Mouse (Mus musculus) kidney, adult 9 months (tissue): ENCODE results near the gene Selenoi.

Source experiments
- DNase-seq: peaks from one replicate; pipeline ENCODE4 v3.0.0; 2022

The Selenoi gene

GRCm38 (mm10) chr5:30238533-30238932 lies 6.2 kb downstream of the Selenoi start:
- no peak for DNase-seq

DNA sequence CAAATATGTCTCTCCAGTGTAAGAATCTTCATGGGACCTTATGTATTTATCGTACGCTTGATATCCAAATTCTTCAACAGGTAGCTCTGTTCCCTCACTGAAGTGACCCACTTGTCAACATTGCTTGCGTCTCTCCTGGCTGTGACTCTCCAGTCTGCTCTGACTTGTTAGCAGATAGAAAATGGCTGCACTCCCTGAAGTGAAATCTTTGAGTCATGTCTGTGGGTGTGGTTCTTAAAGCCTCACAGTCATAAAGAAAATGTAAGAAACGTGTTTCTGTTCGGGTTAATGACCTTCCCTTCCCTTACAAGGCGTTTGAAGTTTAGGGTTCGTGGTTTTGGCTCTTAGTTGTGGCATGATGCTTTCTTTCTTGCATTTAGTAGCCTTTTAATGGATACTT lies 8.2 kb downstream of the Selenoi start:
- DNase-seq, result no peak

- DNase-seq, result no peak
These were observed 10.0 kb downstream of the Selenoi start for GRCm38 (mm10) chr5:30242410-30242809.

DNA sequence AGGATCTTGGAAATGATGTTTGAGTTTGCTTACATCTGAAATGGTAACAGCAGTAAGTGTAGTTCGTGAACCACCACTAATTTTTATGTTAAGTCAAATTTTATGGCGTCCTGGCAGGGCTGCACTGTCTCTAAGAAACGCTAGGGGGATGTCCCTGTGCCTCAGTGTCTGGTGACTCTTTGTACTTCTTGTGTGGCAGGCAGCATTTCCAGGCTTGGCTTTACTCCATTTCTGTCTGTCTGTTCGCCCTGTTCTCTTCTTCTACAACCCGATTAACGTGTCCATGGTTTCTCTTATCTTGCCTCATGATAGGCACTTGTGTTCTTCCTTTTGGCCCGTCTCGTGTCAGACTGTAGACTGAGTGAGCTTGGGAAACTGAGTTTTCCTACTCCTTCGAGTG lies 11.4 kb downstream of the Selenoi start:
- no peak for DNase-seq

GRCm38 (mm10) chr5:30245861-30246416 lies 13.6 kb downstream of the Selenoi start:
- DNase-seq, result no peak

DNA sequence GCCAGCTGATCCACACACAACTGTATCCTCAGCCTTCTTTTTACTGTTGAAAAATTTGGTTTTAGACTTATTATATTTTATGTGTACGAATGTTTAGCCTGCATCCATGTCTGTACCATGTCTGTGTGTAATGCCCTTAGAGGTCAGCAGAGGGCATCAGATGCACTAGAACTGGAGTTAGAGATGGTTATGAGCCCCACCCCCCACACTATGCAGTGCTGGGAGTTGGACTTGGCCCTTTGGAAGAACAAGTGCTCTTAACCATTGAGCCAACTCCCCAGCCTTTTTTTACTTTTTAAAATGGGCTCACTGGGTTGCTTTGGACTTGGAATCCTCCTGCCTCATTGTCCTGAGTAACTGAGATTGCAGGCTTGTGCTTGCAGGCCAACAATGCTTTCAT lies 15.3 kb downstream of the Selenoi start:
- peak; percentile 31 for DNase-seq

GRCm38 (mm10) chr5:30255567-30256354 lies 23.4 kb downstream of the Selenoi start:
- DNase-seq, result no peak

- no peak for DNase-seq
These were observed 26.4 kb downstream of the Selenoi start for GRCm38 (mm10) chr5:30258776-30259175.

DNA sequence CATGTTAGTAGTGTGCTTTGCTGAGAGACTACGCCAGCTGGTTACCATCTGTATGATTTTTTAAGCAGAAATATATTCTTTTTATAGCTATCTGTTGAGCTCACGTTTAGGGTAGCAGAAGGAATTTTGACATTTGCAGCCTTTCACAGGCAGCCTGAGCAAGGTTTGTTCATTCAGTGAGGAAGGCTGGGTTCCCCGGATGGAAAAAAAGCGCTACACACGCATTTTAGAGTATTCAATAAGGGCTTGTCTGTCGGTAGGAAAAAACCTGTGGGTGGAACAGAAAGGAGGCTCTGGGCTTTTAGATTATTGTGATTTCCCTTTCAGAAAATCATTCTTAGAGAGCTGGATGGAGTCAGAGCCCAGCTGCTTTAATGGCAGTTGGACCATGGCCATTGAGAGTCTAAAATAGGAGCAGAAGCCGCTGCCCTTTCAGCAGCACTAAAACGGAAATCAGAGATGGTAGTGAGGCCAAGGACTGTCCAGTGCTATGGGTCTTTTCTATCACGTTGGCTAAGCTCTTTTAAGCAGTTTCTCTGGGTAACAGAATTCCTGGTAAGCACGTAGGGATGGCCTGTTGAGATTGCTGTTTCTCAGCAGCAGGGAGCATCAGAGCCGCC lies 38.3 kb downstream of the Selenoi start:
- no peak for DNase-seq

DNA sequence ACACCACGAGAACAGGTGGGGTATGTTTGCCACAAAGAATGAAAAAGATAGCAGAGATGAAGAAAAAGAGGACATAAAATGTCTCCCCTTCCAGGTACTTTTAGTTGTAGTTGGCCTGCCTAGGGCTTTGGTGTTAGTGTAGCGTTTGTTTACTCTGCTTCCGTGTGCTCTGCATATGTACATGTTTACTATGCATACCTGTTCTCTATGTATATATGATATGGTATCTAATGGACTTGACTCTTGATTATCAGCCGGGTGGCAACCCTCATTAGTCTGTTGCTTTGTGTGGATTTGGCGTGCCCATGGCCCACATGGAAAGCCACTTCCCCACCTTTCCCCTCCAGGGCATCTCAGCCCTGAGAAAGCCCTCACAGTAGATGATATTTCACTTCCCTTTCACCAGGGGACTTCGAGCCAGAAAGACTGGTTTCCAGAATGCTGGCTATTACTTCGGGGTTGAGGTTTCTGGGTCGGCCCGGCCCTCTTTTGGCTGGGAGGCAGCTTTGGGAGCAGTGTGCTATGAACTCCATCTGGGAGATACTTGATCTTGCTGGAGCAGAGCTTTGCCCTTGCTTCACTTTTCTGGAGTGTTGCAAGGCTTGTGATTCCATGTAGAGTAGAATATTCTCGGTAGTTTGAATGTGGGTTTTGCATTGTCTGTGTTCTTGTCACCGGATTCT lies 39.4 kb downstream of the Selenoi start:
- DNase-seq, result no peak

DNA sequence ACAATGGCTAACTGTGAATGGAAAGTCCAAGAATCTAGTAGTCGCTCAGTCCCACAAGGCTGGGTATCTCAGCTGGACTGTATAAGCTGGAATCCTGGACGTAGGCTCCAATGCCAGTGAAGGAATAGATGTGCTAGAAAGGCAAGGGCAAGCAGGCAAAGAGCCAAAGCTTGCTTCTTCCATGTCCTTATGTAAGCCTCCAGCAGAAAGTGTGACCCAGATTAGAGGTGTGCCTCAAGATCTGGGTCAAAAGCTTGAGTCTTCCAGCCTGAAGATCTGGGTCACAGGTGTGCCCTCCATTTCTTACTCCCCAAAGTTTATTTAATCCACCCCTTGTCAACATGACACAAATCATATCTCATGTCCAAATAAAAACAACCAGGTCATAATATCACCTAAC lies 44.0 kb downstream of the Selenoi start:
- no peak for DNase-seq

- no peak for DNase-seq
These were observed 46.6 kb downstream of the Selenoi start for GRCm38 (mm10) chr5:30278952-30279351.

DNA sequence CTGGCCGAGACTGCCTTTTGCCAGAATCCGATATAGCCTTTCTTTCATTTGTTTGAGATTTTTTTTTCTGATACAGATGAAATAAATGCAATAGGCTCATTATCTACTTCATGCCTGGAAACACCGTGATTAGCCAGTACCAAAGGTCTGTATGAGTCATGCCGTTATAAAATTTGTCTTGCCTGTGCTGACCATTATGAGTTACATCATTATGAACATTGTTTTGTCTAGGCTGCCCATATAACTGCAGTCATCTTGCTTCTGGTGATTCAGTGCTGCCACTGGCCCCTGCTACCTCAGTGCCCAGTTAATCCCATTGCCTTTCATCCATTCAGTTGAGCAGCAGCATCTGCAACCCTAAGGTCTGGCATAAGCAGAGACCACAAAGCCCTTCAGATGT lies 47.1 kb downstream of the Selenoi start:
- DNase-seq, result no peak

DNA sequence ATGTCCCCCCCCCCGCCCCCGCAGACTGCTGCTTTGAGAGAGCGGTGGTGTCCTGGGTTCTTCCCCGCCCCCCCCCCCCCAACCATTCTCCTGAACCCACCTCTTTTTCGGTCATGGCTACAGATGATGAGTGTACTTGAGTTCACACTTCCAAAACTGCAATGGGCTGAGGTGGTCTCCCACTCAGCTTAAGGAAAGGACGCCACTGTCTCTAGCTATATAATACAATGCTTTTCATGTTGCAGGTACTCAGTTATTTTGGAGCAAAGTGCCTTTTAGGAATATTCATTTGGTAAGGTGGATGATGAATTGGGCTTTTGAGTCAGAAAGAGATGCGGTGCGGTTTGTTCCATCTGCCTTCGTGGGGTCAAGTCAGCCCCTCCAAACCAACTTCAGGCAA lies 48.5 kb downstream of the Selenoi start:
- no peak for DNase-seq

DNA sequence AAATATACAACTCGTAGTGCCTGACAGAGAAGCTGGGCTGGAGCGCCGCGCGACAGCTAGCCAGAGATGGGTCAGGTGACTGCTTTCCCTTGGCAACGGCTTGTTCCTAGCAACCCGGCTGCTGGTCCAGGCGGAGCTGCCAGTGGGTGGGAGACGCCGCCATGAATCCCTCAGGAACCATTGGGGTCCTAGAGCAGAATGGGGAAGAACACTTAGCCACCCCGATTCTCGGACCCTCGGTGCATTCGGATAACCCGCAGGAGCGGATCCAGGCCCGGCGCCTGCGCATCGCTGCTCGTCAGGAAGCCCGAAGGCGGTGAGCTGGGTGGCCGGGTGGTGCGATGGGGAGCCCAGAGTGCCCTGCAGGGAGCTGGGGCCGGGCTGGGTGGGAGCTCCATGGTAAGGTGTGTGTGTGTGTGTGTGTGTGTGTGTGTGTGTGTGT lies 48.9 kb downstream of the Selenoi start, which contains the start of gene Drc1:
Drc1 (plus strand) TSS at position 98 of the 442 bp plus-strand sequence.
- no peak for DNase-seq

GRCm38 (mm10) chr5:30285944-30286799 lies 53.8 kb downstream of the Selenoi start:
- peak; percentile 12 for DNase-seq

DNA sequence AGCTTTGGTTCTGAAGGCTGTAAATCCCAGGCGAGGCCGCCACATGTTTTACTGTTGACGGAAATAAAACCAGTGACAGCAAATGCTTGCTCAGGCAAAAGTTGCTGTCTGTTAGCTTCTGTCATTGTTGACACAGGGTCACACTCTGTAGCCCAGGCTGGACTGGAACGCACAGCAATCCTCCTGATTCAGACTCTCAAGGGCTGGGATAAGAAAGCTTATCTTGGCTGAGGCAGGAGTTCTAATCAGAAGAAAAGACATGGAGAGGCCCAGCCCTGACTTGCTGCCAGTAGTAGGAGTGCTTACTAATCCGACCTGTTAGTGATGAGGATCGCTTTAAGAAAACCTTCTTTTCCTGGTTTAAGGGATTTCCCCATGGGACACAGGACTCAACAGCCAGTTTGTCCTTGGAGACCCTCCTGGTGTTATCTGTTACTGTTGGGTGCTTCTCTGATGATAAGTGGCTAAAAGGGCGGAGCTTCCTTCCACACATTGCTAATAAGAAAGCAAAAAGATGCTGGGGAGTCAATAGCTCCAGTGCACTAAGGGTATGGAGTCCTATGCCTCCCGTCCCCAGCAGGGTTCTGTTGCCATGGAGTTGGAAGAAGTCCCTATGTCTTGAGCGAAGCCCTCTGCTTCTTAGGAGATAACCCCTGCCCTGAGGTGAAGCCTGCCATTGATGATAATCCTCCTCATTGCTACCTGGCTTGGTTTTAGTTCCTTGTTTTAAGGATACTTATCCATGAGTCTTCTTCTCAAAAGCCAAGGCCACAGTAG lies 54.9 kb downstream of the Selenoi start:
- no peak for DNase-seq
